Comparison of ENCODE assay signal across 9 mouse cellular contexts in the genomic region with DNA sequence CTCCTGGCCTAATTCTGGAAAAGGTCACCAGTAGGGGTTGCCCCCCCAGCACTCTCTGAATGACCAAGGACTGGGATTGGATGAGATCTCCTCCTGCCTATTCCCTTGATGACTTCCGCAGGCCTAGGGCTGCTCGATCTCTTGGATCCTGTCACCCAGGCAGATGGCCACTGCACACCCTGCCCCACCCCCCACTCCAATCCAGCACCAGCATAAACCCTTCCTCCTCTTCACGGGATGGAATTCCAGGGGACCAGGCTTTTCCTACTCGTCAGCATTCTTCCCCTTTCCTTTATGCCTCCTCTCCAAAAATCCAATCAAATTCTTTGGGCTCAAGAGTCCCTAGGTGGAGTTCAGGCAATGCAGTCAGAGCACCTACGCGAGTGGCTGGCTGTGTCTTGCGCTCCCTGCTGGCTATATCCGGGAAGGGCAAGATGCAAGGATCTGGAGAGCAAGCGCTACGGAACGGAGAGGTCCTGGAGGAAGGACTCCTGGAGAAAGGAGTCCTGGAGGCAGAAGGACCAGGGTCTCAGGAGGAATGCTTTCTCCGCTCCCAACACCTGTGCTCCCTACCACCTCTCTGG. TPM values are rescaled to one million over a fixed set of nuclear protein-coding genes. Genes with fewer than 3 reads are reported as not detected.
A peak's percentile ranks its signal among the peaks of the same experiment; 100 is the strongest.
DNase-seq lines count a peak whose midpoint lies in the region; ATAC-seq and TF ChIP-seq lines count a peak whose summit lies in the region.
"Had no signal": no experiment of that assay in that cellular context is flagged by ENCODE, and none has a peak within 500 bp of the region (broad histone marks: within the 10 kb centered on the region; RNA-seq: fewer than 3 reads in every experiment).

No protein-coding gene starts in this region.

- H3K4me3 ChIP-seq in bone marrow macrophage, adult 2 months (ENCODE audit: insufficient read depth, low read length), result no peak overlapping the region
- H3K4me3 ChIP-seq in embryonic facial prominence, embryonic 14.5 days (ENCODE audit: low read depth, low read length), result no peak overlapping the region

- TF ChIP-seq POLR2A in bone marrow macrophage, adult 2 months (IDR thresholded peaks at IDR 0.05; ENCODE audit: borderline replicate concordance, low read depth, low read length), result no peak

- no peaks in the 10 kb centered on the region for H3K4me1 ChIP-seq in bone marrow macrophage, adult 2 months (ENCODE audit: control insufficient read depth, insufficient read depth, low read length)
- H3K4me1 ChIP-seq in embryonic facial prominence, embryonic 14.5 days (ENCODE audit: control insufficient read depth, insufficient read depth, low read length), result no peaks in the 10 kb centered on the region

- H3K9me3 ChIP-seq in embryonic facial prominence, embryonic 14.5 days (ENCODE audit: control insufficient read depth, low read length), result no peaks in the 10 kb centered on the region

- DNase-seq in ES-CJ7 (ENCODE audit: low read depth, low spot score), result peak; percentile 89
- peak; percentile 53 for DNase-seq in embryonic facial prominence, embryonic 14.5 days (ENCODE audit: low spot score)
- DNase-seq in heart, postnatal 4 days, result peak; percentile 83
- DNase-seq in layer of hippocampus, postnatal 10 days (ENCODE audit: low spot score in 2 of 2), result peak; percentile 58 to 68
- DNase-seq in lung, postnatal 36 days, result peak; percentile 88
- DNase-seq in right cerebral cortex, postnatal 14 days, result peak; percentile 59

- 20% methylated on average over 12 of the region's 12 CpGs for WGBS in embryonic facial prominence, embryonic 14.5 days

- H3K27ac ChIP-seq in bone marrow macrophage, adult 2 months (ENCODE audit: insufficient read depth, low read depth, low read length), result no peak overlapping the region
- H3K27ac ChIP-seq in embryonic facial prominence, embryonic 14.5 days (replicated peaks; ENCODE audit: low read depth, low read length), result no peak overlapping the region

- H3K4me2 ChIP-seq in embryonic facial prominence, embryonic 14.5 days (ENCODE audit: low read depth, low read length), result no peak overlapping the region

- ATAC-seq in embryonic facial prominence, embryonic 14.5 days (ENCODE audit: low read depth), result 0 out of 2 replicates have a peak, but pooled peaks have one; percentile 51
- ATAC-seq in inflammation-experienced regulatory T-cells, adult 6 months, result no peak

- H3K9ac ChIP-seq in embryonic facial prominence, embryonic 14.5 days (ENCODE audit: low read depth, low read length), result no peak overlapping the region

- peaks cover 4% of the 10 kb centered on the region; the same call in 1 of the 2 replicates for H3K27me3 ChIP-seq in embryonic facial prominence, embryonic 14.5 days (replicated peaks; ENCODE audit: control insufficient read depth, insufficient read depth, low read length)

- no peaks in the 10 kb centered on the region for H3K36me3 ChIP-seq in embryonic facial prominence, embryonic 14.5 days (ENCODE audit: control insufficient read depth, insufficient read depth, low read length)

- peak; percentile 48 for TF ChIP-seq CTCF in bone marrow macrophage, adult 2 months (IDR thresholded peaks at IDR 0.05; ENCODE audit: low read depth, low read length)

RNA-seq across cellular contexts. Expression of a gene that starts 7.1 kb away (rescaled TPM):
- polyA plus RNA-seq in bone marrow macrophage, adult 2 months (2012; ENCODE audit: insufficient read depth, insufficient read length, missing spikeins), result 0.68 and 1.2 TPM in 2 replicates
- 3.2 and 4.4 TPM in 2 replicates for polyA plus RNA-seq in embryonic facial prominence, embryonic 14.5 days (2014; fragmentation: Nextera tagmentation; extraction: Ambion mirVana)
- total RNA-seq in heart, postnatal 4 days (2021), result 1 to 10 TPM; 3.1 to 4.1 TPM
- 100 to 1,000 TPM; 124 to 125 TPM for total RNA-seq in layer of hippocampus, postnatal 10 days (2021)
- polyA plus RNA-seq in inflammation-experienced regulatory T-cells, adult 6 months (2017; shearing (Covaris generic)), result 1 to 10 TPM in 1 of 3 experiments, under 1 TPM in 2; 0.55 to 1.1 (median 0.70) TPM

RNA-seq across cellular contexts. Expression of a gene that starts 28.9 kb away (rescaled TPM):
- not detected in 2 replicates for polyA plus RNA-seq in bone marrow macrophage, adult 2 months (2012; ENCODE audit: insufficient read depth, insufficient read length, missing spikeins)
- polyA plus RNA-seq in embryonic facial prominence, embryonic 14.5 days (2014; fragmentation: Nextera tagmentation; extraction: Ambion mirVana), result 1.0 and 1.1 TPM in 2 replicates
- total RNA-seq in heart, postnatal 4 days (2021), result not detected
- total RNA-seq in layer of hippocampus, postnatal 10 days (2021), result not detected
- not detected for polyA plus RNA-seq in inflammation-experienced regulatory T-cells, adult 6 months (2017; shearing (Covaris generic))
- polyA plus RNA-seq: heart, embryonic 14.5 days had no signal

RNA-seq across cellular contexts. Expression of a gene that starts 34.5 kb away (rescaled TPM):
- 7.3 and 15.0 TPM in 2 replicates for polyA plus RNA-seq in bone marrow macrophage, adult 2 months (2012; ENCODE audit: insufficient read depth, insufficient read length, missing spikeins)
- polyA plus RNA-seq in embryonic facial prominence, embryonic 14.5 days (2014; fragmentation: Nextera tagmentation; extraction: Ambion mirVana), result 107 and 116 TPM in 2 replicates
- 100 to 1,000 TPM; 223 to 234 TPM for total RNA-seq in heart, postnatal 4 days (2021)
- total RNA-seq in layer of hippocampus, postnatal 10 days (2021), result 10 to 100 TPM; 46.2 to 51.1 TPM
- 1 to 10 TPM in 1 of 3 experiments, under 1 TPM in 1, not detected in 1; 0.36 to 1.4 TPM for polyA plus RNA-seq in inflammation-experienced regulatory T-cells, adult 6 months (2017; shearing (Covaris generic))

RNA-seq across cellular contexts. Expression of a gene that starts 43.4 kb away (rescaled TPM):
- polyA plus RNA-seq in bone marrow macrophage, adult 2 months (2012; ENCODE audit: insufficient read depth, insufficient read length, missing spikeins), result 922 and 1,042 TPM in 2 replicates
- polyA plus RNA-seq in embryonic facial prominence, embryonic 14.5 days (2014; fragmentation: Nextera tagmentation; extraction: Ambion mirVana), result 1,802 and 1,879 TPM in 2 replicates
- 1,000 to 10,000 TPM; 1,236 to 1,276 TPM for total RNA-seq in heart, postnatal 4 days (2021)
- total RNA-seq in layer of hippocampus, postnatal 10 days (2021), result 100 to 1,000 TPM; 648 to 674 TPM
- polyA plus RNA-seq in inflammation-experienced regulatory T-cells, adult 6 months (2017; shearing (Covaris generic)), result 1,000 to 10,000 TPM; 1,938 to 3,125 (median 2,500) TPM

RNA-seq across cellular contexts. Expression of a gene that starts 51.6 kb away (rescaled TPM):
- polyA plus RNA-seq in bone marrow macrophage, adult 2 months (2012; ENCODE audit: insufficient read depth, insufficient read length, missing spikeins), result 0.67 TPM in 1 of 2 replicates, not detected in the other
- 92.8 and 100 TPM in 2 replicates for polyA plus RNA-seq in embryonic facial prominence, embryonic 14.5 days (2014; fragmentation: Nextera tagmentation; extraction: Ambion mirVana)
- total RNA-seq in heart, postnatal 4 days (2021), result 10 to 100 TPM; 28.0 to 30.0 TPM
- 1 to 10 TPM; 8.9 TPM for total RNA-seq in layer of hippocampus, postnatal 10 days (2021)
- under 1 TPM in 1 of 3 experiments, not detected in 2; 0.92 TPM for polyA plus RNA-seq in inflammation-experienced regulatory T-cells, adult 6 months (2017; shearing (Covaris generic))
